Mouse (Mus musculus) left cerebral cortex, postnatal 25 days (tissue): Measurements from ENCODE around the gene Zfp598. TPM values are rescaled to one million over a fixed set of nuclear protein-coding genes. Genes with fewer than 3 reads are reported as not detected.
"Not testable (repeated sequence)": the region's sequence is repeated elsewhere in the genome, so short reads cannot be mapped to it uniquely, and the experiment has no call there.

Experiments used
- DNase-seq, 2 experiments: peaks; one replicate each; pipeline ENCODE4 v3.0.0; 2022; ENCODE audit warnings: low spot score in 2 of 2, mixed read lengths in 1 of 2
- intact Hi-C: fragments of 180-260 bp; cut with DNase I; formaldehyde crosslinking; loops from one replicate; pipeline ENCODE4 v1.15.1; 2025
- total RNA-seq, 2 experiments: library from RNA; stranded (reverse); gene quantifications; 2 replicates each; pipeline ENCODE4 v1.2.3; 2021

Zfp598 gene
- total RNA-seq, 2 experiments from 2014 or later = 38.5 to 39.3 TPM

DNA sequence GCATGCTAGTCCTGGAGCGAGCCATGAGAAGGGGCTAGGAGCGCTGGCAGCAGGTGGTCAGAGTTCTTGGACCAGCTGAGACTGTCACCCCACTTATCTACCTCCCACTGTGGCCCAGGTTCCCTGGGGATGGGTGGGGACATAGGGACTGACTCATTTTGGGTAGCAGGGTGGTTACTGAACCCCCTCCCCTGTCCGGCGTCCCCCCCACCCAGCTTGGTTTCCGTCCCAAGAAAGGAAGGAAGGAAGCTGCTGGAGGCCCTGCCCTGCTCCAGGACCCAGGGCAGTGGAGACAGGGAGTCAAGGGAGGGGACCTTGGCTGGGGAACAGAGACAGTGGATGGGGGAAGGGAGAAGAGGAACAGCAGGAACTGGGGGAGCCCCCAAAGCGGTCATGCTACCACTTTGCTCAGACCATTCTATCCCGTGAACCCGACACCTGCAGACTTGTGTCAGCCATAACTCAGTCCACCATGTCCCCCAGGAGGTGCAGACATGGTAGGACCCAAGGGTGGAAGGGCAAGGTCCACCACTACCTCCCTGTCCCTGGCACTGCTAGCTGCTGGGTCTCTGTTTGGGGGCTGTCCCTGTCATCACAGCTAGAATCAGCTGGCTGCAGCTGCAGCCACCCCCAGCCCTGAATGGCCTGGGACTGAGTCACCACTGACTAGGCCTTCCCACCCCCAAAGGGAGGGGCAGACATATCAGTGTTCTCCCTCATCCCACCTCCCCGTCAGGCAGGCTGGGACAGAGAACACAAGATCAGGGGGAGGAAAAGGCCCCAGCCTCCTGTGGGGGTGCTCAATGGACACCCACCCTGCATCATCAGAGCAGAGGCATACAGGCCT lies 24.4 kb upstream of the Zfp598 start:
- intact Hi-C loops = no loop called here
- DNase-seq = peak in 1 of 2 experiments; percentile 53

DNA sequence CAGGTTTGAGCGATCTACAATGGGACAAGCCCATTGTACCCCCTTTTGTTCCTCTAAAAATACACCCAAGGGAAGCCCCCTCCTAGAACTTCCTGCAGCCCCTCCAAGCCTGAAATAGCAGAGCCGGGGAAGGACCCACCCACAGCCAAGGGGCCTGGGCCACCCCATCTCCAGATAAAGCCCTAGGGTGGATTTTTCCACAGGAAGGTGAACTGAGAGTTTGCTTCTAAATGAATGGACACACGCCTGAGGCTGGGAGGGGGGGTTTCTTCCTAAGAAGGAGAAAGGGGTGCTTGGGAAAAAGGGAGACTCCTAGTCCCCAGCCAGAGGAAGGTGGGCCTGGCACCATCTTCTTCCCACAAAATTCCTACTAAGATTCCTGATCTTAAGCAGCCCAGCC lies 23.6 kb upstream of the Zfp598 start:
- intact Hi-C loops = no loop called here
- no peak for DNase-seq

DNA sequence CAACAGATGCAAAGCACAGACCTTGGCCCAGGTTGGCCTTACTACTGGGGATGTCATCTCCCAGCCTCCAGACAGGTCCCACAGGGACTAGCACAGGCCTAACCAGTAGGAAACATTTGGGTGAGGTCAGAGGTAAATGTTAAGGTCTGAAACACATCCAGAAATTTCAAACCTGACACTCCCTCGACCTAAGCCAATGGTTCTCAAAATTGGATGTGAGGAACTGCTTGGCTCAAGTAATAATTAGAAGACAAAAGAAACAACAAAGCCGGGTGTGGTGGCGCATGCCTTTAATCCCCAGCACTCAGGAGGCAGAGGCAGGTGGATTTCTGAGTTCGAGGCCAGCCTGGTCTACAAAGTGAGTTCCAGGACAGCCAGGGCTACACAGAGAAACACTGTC lies 23.1 kb upstream of the Zfp598 start:
- DNase-seq = no peak
- intact Hi-C loops = no loop called here

DNA sequence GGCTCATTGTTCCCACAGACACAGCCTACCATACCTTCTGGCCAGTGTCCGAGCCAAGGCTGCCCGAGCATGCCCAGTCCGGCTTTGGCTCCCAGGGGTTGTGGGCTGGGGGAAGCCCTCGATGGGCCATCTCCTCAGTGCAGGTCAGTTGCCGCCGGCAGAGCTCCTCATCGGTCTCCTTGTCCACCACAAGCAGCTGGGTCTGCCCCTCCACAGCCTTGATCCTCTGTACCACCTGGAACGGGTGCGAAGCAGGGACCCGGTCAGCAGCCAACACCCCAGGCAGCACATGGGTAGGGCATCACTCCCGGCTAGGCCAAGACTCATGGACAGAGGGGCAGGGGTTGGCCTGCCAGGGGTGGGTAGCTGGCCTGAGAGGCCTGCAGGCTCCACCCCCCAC lies 22.0 kb upstream of the Zfp598 start:
- intact Hi-C loops = no loop called here

DNA sequence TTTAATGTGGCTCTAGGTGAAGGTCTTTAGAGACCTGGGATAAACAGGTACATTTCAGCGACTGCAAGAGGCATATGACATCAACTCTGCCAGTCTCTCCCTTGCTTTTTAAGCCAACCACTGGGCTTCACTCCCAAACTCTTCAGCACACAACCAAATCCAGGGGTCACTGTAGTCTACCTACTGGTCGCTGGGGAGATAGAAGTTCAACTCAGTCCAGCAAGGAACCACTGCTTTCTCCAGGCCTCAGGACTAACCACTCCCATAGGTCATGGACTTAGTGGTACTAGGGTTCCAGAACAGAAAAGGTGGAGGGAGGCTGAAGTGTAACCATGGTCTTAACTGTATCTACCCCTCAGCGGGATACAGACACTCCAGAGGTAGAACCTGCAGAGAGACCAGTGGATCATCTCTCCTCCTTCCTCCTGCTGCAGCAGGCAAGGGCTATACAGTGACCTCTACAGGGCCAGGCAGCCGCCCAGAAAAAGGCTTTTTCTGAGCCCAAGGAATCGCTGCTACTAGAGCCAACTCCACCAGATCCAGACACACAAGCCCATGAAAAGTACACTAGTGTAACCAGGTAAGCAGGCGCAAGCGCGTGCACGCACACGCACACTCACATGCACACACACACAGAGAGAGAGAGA lies 20.6 kb upstream of the Zfp598 start:
- DNase-seq = no peak
- intact Hi-C loops = no loop called here

More for the DNA sequence above, 22.0 kb upstream of the Zfp598 start:
- no peak for DNase-seq

DNA sequence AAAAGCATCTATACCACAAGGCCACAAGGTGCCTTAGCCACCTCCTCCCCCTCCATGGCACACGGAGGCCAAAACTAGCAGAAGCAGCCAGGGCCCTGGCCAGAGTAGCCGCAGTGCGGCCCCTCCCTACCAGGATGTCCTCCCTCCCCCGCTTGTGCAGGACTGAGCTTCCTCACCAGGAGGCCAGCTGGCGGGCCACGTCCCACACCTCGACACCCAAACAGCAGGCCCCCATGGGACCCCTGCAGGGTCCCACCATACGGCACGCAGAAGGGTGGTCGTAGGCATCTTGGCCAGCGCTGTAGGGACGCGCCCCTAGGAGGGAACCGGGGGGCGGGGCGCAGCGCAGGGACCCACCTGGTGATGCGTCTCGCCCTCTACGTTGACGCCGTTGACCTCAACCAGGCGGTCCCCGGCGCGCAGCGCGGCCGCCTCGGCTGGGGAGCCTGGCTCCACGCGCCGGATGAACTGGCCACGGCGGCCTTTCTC lies 19.9 kb upstream of the Zfp598 start:
- DNase-seq = peak in 1 of 2 experiments; percentile 36
- intact Hi-C loops = no loop called here

DNA sequence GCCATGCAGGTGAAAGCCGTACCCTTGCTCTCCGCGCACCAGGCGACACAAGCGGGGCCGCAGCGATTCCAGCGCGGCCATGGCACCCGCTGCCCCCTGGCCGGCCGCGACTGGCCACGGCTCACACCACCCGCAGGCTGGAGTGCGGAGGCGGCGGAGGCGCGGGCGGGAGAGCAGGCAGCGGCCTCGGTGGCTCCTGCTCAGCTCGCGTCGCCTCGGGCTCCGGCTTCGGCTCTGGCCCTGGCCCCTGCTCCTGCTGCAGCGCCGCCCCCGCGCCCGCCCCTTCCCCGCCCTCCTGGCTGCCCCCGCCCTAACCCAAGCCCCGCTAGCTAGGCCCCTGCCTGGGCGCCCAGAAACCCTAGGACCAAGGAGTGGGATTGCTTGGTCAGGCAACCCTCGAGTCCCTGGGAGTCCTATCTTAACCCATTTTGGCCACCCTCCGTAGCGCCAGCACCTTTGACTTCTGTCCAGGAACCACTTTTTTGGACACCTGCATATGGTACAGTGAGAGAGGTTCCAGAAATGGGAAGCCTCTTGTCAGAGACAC lies 19.3 kb upstream of the Zfp598 start, which contains the start of gene Slc9a3r2:
Slc9a3r2 (minus strand) TSS at position 258 of the 547 bp plus-strand sequence.
- DNase-seq = no peak
- intact Hi-C loops = no loop called here

DNA sequence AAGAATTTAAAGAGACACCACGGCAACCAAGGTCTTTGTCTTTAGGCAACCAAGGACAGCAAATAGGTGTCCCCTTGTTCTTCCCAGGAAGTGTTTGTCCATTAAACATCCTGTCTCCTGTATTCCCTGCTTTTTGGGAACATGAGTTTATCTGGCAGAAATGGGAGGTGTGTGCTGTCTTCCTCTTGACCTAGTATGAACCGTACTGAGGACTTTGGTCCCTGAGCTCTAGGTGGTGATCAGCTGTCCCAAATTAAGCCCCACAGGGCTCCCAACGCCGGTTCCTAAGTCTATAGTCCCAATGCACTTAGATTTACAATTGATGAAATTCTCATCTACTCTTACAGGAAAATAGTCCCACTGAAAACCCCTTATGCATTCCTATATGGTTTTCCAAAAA lies 18.7 kb upstream of the Zfp598 start:
- intact Hi-C loops = no loop called here
- DNase-seq = no peak

DNA sequence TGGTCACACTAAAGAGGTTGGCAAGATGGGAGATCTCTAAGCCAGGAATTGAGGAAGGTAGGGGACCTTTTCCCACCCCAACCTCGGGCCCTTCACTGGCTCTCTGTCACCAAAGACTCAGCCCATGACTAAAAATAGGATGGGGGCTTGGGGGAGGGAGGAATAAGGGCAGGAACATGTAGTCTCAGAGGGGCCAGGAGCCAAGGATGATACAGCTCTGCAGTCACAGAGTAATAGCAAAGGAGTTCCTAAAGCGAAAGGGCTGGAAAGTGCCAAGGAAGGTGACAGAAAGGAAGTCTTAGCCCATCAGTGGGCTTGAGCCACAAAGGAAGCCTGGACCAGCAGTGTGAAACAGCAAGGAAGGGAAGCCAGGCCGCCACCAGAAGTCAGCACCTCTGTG lies 17.7 kb upstream of the Zfp598 start:
- intact Hi-C loops = no loop called here
- DNase-seq = no peak

DNA sequence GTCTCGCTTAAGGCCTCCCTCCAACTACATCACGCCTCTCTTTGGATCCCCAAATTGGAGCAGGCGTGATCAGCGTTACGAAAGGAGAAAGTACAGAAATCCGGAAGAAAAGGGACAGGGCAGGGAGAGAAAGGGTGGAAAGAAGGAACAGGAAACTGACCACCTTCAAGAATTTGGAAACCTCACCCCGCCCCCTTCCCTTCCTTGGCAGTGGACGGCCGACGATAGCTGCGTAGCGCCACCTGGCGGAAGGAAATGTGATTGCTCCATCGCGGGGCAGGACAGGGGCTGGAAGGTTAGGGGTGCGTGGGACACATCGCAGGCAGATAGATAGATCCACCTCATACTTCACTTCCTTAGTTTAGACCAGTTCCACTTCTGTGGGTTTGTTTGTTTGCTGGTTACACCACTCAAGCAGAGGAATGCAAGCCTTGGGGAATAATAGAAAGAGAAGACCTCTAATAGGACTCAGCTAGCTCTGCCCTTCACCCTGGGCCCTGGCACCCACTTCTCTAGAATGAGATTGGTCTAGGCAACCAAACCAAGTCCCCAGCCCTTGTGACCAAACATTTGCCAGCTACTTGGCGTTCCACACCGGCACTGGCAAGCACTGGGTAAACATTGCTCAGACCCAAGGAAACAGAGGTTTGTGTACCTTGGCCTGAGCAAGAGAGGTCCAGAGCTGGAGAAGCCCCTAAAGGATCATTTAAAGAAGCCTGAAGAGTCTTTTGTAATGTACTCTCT lies 15.3 kb upstream of the Zfp598 start:
- peak; percentile 47 to 52 for DNase-seq
- intact Hi-C loops = no loop called here

DNA sequence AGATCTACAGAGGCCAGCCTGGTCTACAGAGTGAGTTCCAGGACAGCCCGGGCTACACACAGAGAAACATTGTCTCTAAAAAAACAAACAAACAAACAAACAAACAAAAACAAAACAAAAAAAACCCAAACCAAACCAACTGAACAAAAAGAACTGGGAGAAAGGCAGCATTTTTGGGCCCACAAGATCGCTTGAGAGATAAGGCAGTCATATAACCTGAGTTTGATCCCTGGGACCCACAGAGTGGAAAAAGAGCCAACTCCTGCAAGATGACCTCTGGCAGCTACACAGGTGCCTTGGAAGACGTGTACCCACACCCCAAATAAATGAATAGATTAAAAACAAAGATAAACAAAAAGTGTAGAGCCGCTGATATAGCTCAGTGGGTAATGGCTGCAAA lies 14.5 kb upstream of the Zfp598 start:
- intact Hi-C loops = no loop called here
- DNase-seq = no peak

DNA sequence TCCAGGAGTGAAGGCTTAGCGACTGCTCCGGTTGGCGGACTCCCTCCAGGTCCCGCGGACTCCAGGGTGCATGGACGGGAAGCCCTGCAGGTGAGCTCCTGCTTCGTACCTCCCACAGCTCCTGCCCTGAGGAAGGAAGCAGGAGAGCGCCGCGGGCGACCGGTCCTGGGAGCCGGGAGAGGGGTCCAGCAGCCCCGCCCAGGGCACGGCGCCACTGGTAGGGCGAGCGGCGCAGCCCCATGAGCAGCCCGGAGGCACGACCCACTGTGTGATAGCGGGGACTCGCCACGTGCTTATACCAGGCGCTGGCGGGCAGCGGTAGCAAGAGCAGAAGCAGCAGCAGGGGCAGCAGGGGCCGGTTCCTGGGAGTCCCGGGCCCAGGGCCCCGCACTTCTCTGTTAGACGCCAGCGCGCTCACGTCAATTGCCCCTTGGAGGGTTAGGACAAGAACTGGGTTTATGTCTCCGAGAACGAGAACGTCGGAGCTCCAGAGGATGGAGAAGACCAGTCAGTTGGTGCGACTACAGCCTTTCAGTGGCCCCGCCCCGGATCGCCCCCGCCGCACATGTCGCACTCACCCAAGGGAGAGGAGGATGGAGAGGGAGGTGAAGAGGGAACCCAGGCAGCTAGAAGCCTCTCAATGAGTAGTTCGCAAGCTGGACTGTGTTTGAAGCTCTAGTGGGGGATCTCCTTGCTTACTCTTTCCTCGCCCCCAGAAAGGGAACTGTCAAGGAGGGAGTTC lies 11.3 kb upstream of the Zfp598 start, which contains the start of gene Npw:
Npw (minus strand) TSS at position 441 of the 742 bp plus-strand sequence.
- DNase-seq = no peak
- intact Hi-C loops = no loop called here

DNA sequence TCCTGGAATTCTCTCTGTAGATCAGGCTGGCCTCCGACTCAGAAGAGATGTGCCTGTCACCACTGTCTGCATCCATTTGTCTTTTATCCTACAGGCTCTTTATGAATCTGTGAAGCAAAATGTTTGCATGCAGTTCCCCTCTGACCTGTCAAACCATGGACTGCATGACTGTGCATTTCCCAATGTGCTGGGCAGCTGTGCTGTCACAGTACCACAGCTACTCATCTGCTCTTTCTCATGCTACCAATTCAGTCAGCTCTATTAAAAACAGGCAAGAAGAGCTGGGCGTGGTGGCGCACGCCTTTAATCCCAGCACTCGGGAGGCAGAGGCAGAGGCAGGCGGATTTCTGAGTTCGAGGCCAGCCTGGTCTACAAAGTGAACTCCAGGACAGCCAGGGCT lies 2.5 kb upstream of the Zfp598 start:
- DNase-seq = not testable (repeated sequence)
- intact Hi-C loops = loop anchor here (5.0 kb wide), 1 partner anchor 35 kb away; the partner anchor contains the start of genes Nthl1 and Tsc2

DNA sequence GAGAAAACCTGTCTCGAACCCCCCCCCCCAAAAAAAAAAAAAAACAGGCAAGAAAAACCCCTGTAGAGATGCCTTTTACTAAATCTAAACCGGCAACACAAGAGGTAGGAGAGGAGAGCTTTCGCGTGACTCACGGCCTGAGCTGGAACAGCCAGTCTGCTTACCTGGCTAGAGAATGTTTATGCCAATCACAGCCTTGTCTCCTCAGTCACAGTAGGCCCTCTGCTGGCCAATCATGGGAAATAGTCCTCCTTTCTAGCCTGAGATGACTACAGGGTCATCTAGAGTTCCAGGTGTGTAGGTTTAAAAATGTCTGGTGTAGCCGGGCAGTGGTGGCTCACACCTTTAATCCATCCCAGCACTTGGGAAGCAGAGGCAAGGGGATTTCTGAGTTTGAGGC lies 2.1 kb upstream of the Zfp598 start:
- intact Hi-C loops = loop anchor here (5.0 kb wide), 1 partner anchor 35 kb away; the partner anchor contains the start of genes Nthl1 and Tsc2
- DNase-seq = peak in 1 of 2 experiments; percentile 61

DNA sequence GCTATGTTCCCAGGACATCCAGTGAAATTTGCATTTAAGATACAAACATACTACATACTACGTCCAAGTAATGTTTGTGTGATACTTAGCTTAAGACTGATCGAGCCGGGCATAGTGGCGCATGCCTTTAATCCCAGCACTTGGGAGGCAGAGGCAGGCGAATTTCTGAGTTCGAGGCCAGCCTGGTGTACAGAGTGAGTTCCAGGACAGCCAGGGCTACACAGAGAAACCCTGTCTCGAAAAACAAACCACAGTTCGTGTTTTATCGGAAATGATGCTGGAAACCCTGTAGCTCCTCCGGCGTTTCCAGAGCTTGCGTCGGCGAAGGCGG lies 308 bp upstream of the Zfp598 start:
- not testable (repeated sequence) for DNase-seq
- intact Hi-C loops = loop anchor here (5.0 kb wide), 1 partner anchor 37 kb away; the partner anchor contains the start of genes Nthl1 and Tsc2

DNA sequence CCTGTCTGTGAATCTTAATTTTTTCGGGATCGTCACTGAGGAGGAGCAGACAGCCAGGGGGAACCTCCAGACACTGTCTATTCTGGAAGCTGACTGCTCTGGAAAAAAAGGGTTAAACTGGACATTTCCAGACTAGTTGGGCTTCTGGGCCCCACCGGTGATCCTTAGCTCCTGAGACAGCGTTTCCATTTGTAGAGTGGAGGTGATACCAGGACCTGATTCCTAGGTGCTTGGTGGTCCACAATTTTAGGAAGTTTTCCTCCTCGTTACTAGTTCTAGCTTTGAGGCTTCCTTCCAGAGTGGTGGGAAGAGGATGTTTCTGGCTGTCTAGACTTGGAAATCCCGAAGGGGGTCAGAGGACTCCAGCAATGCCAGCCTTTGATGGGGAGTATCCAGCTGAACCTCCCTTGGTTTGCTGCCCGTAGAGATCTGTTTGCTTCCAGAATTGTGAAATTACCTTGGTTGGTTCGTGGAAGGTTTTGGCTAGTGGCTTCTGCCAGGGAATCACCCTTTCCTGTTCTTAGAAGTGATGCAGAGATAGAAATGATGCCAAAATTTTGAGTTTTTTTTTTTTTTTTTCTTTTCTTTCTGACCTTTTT lies 858 bp downstream of the Zfp598 start:
- intact Hi-C loops = no loop called here
- no peak for DNase-seq

DNA sequence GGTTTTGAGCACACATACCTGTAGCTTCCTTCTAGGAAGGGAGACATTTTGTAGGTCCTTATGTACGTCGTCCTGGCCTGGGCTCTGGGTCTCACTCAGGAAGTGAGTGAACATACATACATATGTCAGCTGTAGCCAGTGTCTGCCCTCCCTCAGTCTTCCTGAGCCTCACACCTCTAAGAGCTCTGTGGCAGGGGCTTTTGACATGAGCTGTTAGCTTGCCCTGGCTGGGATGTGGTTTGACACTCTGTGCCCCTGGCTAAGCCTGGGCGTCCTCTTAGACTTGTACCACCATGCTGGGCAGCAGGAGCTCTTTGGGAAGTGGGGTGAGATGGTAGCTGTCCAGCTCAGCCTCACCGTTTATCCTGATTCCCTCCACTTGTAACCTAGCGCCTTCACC lies 1.9 kb downstream of the Zfp598 start:
- intact Hi-C loops = no loop called here
- no peak for DNase-seq

DNA sequence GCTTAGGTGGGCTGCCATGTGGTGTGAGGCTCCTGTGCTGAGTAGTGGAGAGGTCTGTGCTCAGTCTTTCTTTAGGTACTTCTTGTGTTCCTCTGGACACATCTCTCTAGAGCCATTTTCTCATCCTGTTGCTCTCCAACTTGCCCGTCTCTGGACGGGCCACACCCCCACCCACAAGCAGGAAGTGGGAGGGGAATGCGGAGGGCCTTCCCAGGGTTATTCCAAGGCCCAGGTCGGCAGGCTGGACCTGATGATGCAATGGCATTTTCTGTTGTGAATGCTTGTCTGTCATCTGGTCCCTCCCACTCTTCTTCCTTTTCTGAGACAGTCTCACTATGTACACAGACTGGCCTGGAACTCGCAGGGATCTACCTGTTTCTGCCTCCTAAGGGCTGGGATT lies 2.7 kb downstream of the Zfp598 start:
- intact Hi-C loops = no loop called here
- DNase-seq = no peak

DNA sequence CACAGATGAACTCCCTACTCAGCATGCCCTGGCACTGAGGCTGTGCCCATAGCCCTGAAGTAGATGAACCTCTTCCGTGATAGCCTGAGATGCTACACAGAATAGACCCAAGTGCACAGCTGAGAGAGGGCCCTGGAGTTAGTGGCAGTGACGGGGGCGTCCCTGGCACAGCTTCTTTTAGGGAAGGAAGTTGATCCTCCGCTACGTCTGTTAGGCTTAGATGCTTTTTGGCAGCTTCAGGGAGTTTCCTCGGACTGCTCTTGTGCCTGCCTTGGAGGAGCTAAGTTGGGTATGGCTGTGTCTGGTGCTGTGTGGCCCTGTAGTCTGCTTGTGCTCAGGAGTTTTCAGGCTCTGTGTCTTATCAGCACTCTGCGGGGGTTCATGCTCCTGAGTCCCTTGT lies 4.8 kb downstream of the Zfp598 start:
- peak in 1 of 2 experiments; percentile 90 for DNase-seq
- intact Hi-C loops = no loop called here
